Mouse (Mus musculus) urinary bladder, postnatal 0 days (tissue): Measurements from ENCODE around the gene Ccdc163. TPM values are rescaled to one million over a fixed set of nuclear protein-coding genes. Genes with fewer than 3 reads are reported as not detected.

Experiments
- polyA plus RNA-seq: library from polyadenylated mRNA; unstranded; fragments of >200 nt; fragmentation: Nextera tagmentation; extraction: Ambion mirVana; gene quantifications from 2 replicates; pipeline ENCODE4 v1.2.1, GENCODE M21; 2015

Ccdc163 gene
- polyA plus RNA-seq, result 14.2 and 16.2 TPM in 2 replicates

DNA sequence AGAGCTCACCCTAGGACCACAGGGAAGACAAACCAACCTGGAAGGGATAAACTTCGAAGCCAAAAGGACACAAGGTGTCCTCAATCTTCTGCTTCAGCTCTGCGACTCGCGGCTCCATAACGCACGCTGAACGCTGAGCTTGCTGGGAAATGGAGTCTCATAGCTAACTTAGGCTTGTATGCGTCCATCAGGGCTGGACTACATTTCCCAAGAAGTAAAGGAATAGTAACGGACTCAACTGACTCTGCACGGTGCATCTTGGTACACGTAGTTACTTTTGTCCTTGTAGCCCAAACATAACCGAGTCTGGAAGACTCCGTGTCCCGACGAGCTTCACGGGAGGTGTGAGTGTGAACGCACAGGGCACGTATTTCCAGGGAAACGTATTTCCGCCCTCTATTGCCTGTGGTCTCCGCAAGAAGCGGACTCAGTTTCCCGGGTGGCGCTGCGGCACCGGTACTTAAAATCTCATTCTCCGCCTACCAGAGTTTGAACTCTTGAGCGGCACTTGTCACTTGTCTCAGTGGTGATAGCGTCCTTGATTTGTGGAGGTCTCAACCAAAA lies at the start of gene Ccdc163, which contains the start of gene Mmachc:
TSS of gene Ccdc163 (plus strand) at position 309 of the 564 bp plus-strand sequence.
TSS of gene Mmachc (minus strand) at position 206 of the 564 bp plus-strand sequence.

DNA sequence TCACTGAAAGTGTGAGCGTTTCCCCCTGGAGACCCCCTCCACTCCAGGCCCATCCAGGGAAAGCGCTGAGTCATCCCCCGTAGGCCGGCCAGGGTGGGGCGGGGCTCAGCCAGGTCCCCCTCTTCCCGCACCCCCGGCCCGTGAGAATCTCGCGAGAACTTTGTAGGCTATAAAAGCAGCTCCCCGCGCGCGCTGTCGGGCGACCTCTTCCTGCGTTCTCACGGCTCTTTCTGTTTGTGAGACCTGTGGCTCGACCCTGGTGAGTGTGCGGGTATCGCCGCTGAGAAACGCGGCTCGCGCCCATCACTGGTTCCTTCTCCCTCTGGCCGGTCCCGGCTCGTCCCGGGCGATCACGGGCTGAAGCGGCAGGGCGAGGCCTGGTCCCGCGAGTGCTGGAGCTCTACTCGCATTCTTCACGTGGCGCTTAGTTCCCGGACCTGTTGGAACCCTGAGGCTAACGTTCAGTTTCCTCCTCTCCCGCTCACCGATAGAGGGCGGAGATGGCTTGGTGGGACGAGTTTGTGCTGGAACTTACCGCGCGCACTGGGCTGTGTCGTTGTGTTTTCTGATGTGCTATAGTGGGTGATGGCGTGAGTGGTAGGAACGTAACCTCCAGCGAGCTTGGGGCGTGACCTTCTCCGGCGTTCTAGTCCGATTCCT lies 22.8 kb upstream of the Ccdc163 start, which contains the start of gene Prdx1:
TSS of gene Prdx1 (plus strand) at position 143 of the 660 bp plus-strand sequence.

DNA sequence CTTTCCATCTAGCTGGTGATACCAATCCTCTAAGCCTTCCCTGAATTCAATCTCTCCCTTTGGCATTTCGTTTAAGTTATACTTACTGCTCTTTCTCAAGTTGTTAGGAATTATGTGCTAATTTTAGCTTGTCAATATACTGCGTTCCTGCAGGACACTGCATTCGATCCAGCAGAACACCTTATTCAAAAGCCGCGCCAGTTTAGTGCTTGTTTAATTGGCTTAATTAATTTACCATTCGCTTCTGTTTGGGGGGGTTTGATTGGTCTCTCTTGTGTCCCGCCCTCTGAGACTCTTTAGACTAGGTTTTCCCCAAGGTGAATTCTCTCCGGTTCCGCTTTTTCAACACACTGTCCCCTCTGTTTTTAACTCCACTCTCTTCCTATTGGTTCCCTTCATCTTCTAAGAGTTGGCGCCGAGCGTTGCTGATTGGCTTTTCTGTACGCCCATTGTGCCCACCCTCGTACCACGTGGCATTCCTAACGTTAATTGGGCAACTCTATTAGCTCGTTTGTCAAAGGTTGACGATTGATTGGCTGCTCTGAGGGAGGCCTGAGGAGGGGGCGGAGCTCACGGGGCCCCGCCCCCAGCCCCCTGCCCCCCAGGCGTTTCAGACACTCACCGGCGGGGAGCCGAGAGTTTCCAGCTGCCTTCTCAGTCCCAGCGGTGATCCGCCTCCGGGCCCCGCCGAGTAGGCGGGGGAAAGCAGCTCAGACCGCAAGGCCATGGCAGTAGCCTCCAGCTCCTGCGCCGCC lies 12.2 kb downstream of the Ccdc163 start, which contains the start of gene Tesk2:
TSS of gene Tesk2 (plus strand) at position 606 of the 755 bp plus-strand sequence.

Other genes with a start within 250 kb of the Ccdc163 start
- 9.2 and 9.4 TPM in 2 replicates for gene Mast2, start 244.3 kb upstream of the Ccdc163 start, polyA plus RNA-seq
- 8.6 and 10.6 TPM in 2 replicates for gene Ipp, start 201.0 kb upstream of the Ccdc163 start, polyA plus RNA-seq
- gene Tmem69, start 152.6 kb upstream of the Ccdc163 start, polyA plus RNA-seq, result 12.2 and 12.9 TPM in 2 replicates
- gene Gpbp1l1, start 150.9 kb upstream of the Ccdc163 start, polyA plus RNA-seq, result 17.5 and 18.3 TPM in 2 replicates
- gene Ccdc17, start 111.9 kb upstream of the Ccdc163 start, polyA plus RNA-seq, result 4.7 and 4.8 TPM in 2 replicates
- 26.8 and 34.0 TPM in 2 replicates for gene Nasp, start 80.6 kb upstream of the Ccdc163 start, polyA plus RNA-seq
- 615 and 631 TPM in 2 replicates for gene Akr1a1, start 56.8 kb upstream of the Ccdc163 start, polyA plus RNA-seq
- gene Prdx1, start 23.0 kb upstream of the Ccdc163 start, polyA plus RNA-seq, result 1,084 and 1,167 TPM in 2 replicates
- 15.6 and 15.8 TPM in 2 replicates for gene Mmachc, start 103 bp upstream of the Ccdc163 start, polyA plus RNA-seq
- gene Tesk2, start 12.4 kb downstream of the Ccdc163 start, polyA plus RNA-seq, result 3.3 and 3.7 TPM in 2 replicates
- 20.1 and 21.0 TPM in 2 replicates for gene Toe1, start 99.1 kb downstream of the Ccdc163 start, polyA plus RNA-seq
- 4.0 and 4.3 TPM in 2 replicates for gene Mutyh, start 99.2 kb downstream of the Ccdc163 start, polyA plus RNA-seq
- gene Hpdl, start 113.2 kb downstream of the Ccdc163 start, polyA plus RNA-seq, result 0.37 and 0.42 TPM in 2 replicates
- gene Zswim5, start 168.9 kb downstream of the Ccdc163 start, polyA plus RNA-seq, result 0.30 and 0.49 TPM in 2 replicates